Mouse (Mus musculus) forebrain, embryonic 12.5 days (tissue): ENCODE data around the gene Tal1. TPM values are rescaled to one million over a fixed set of nuclear protein-coding genes. Genes with fewer than 3 reads are reported as not detected.

ENCODE experiments used
- ATAC-seq: fragments of 200-750 bp; cut with Nextera tagmentation; 2 replicates; pipeline ENCODE4 v1.8.0; 2017; ENCODE audit warnings: moderate TSS enrichment; ENCODE audit not compliant: low FRiP score
- H3K27ac ChIP-seq: fragments of 300-500 bp; sonication (generic); 2 replicates; pipeline ENCODE4 v1.5.1; 2016; ENCODE audit warnings: mild to moderate bottlenecking
- H3K27me3 ChIP-seq: fragments of 300-500 bp; sonication (generic); 2 replicates; pipeline ENCODE4 v1.6.1; 2016; ENCODE audit warnings: mild to moderate bottlenecking
- H3K36me3 ChIP-seq: fragments of 300-500 bp; sonication (generic); replicated peaks from 2 replicates; pipeline ENCODE4 v1.6.1; 2016; ENCODE audit warnings: mild to moderate bottlenecking
- H3K4me1 ChIP-seq: fragments of 300-500 bp; sonication (generic); 2 replicates; pipeline ENCODE4 v1.6.1; 2016
- H3K4me2 ChIP-seq: fragments of 300-500 bp; sonication (generic); 2 replicates; pipeline ENCODE4 v1.6.1; 2016; ENCODE audit warnings: mild to moderate bottlenecking, moderate library complexity
- H3K4me3 ChIP-seq: fragments of 300-500 bp; sonication (generic); replicated peaks from 2 replicates; pipeline ENCODE4 v1.5.1; 2016; ENCODE audit warnings: mild to moderate bottlenecking
- H3K9ac ChIP-seq: fragments of 300-500 bp; sonication (generic); 2 replicates; pipeline ENCODE4 v1.6.1; 2016; ENCODE audit warnings: mild to moderate bottlenecking
- H3K9me3 ChIP-seq: fragments of 300-500 bp; sonication (generic); 2 replicates; pipeline ENCODE4 v1.6.1; 2016
- WGBS: fragments of 180-500 bp; shearing (Covaris S2); methylation state at CpG from one replicate; pipeline ENCODE4 v1.1.7; 2016; 5-methylcytosine and 5-hydroxymethylcytosine counted together
- polyA plus RNA-seq: library from polyadenylated mRNA; unstranded; fragments of >200 nt; fragmentation: Nextera tagmentation; extraction: Ambion mirVana; gene quantifications from 2 replicates; pipeline ENCODE4 v1.2.1, GENCODE M21; 2016

Tal1 gene
- polyA plus RNA-seq, 1 experiment from 2014 or later = 2.8 TPM

- Histone ChIP-seq H3K4me2 (peak overlapping the region; percentile 48), H3K36me3 (no peaks in the 10 kb centered on the region), H3K4me1 (peaks cover 22% of the 10 kb centered on the region), H3K4me3 (peak overlapping the region; percentile 31), H3K27ac (peak overlapping the region; percentile 19; the same call in 1 of the 2 replicates), H3K9ac (0 out of 2 replicates have a peak overlapping the region, but pooled peaks have one; percentile 1), H3K27me3 (peaks cover 94% of the 10 kb centered on the region), H3K9me3 (no peaks in the 10 kb centered on the region)
- WGBS = under 1% methylated on average over 47 of the region's 48 CpGs
- peak; percentile 64 for ATAC-seq
Observed at GRCm38 (mm10) chr4:115056921-115057673, 871 bp downstream of the Tal1 start.

- Histone ChIP-seq H3K4me1 (peaks cover 21% of the 10 kb centered on the region), H3K4me3 (peak overlapping the region; percentile 31), H3K27me3 (peaks cover 94% of the 10 kb centered on the region), H3K36me3 (no peaks in the 10 kb centered on the region), H3K9ac (no peak overlapping the region), H3K4me2 (no peak overlapping the region), H3K9me3 (no peaks in the 10 kb centered on the region), H3K27ac (no peak overlapping the region)
- under 1% methylated on average over 33 of the region's 33 CpGs for WGBS
- ATAC-seq = no peak
Observed at GRCm38 (mm10) chr4:115057674-115058316, 1.6 kb downstream of the Tal1 start.

- no peak overlapping the region for H3K27ac ChIP-seq
- 0% methylated on average over 20 of the region's 20 CpGs for WGBS
- H3K9ac ChIP-seq = no peak overlapping the region
- H3K4me3 ChIP-seq = no peak overlapping the region
- ATAC-seq = no peak
- no peak overlapping the region for H3K4me2 ChIP-seq
- peaks cover 24% of the 10 kb centered on the region for H3K4me1 ChIP-seq
- no peaks in the 10 kb centered on the region for H3K9me3 ChIP-seq
- H3K36me3 ChIP-seq = no peaks in the 10 kb centered on the region
- H3K27me3 ChIP-seq = peaks cover 94% of the 10 kb centered on the region
Observed at GRCm38 (mm10) chr4:115058317-115058761, 2.1 kb downstream of the Tal1 start.

GRCm38 (mm10) chr4:115058871-115059590, 2.8 kb downstream of the Tal1 start:
- H3K9me3 ChIP-seq = no peaks in the 10 kb centered on the region
- peaks cover 94% of the 10 kb centered on the region for H3K27me3 ChIP-seq
- H3K36me3 ChIP-seq = no peaks in the 10 kb centered on the region
- ATAC-seq = no peak
- H3K4me2 ChIP-seq = no peak overlapping the region
- H3K9ac ChIP-seq = no peak overlapping the region
- no peak overlapping the region for H3K4me3 ChIP-seq
- H3K4me1 ChIP-seq = peaks cover 31% of the 10 kb centered on the region
- under 1% methylated on average over 23 of the region's 23 CpGs for WGBS
- no peak overlapping the region for H3K27ac ChIP-seq

- Histone ChIP-seq H3K9me3 (no peaks in the 10 kb centered on the region), H3K27me3 (peaks cover 94% of the 10 kb centered on the region), H3K4me1 (peaks cover 31% of the 10 kb centered on the region), H3K4me3 (peak overlapping the region; percentile 13; the same call in 1 of the 2 replicates), H3K4me2 (no peak overlapping the region), H3K36me3 (no peaks in the 10 kb centered on the region), H3K9ac (no peak overlapping the region), H3K27ac (no peak overlapping the region)
- 4% methylated on average over 12 of the region's 12 CpGs for WGBS
- ATAC-seq = no peak
Observed at GRCm38 (mm10) chr4:115059871-115060270, 3.6 kb downstream of the Tal1 start.

- H3K4me2 ChIP-seq = no peak overlapping the region
- peaks cover 31% of the 10 kb centered on the region for H3K4me1 ChIP-seq
- peaks cover 94% of the 10 kb centered on the region for H3K27me3 ChIP-seq
- no peak overlapping the region for H3K4me3 ChIP-seq
- H3K9me3 ChIP-seq = no peaks in the 10 kb centered on the region
- H3K36me3 ChIP-seq = no peaks in the 10 kb centered on the region
- H3K27ac ChIP-seq = no peak overlapping the region
- WGBS = 6% methylated on average over 3 of the region's 3 CpGs
- no peak for ATAC-seq
- H3K9ac ChIP-seq = no peak overlapping the region
Observed at GRCm38 (mm10) chr4:115060753-115061152, 4.5 kb downstream of the Tal1 start.

GRCm38 (mm10) chr4:115062540-115062874, 6.3 kb downstream of the Tal1 start:
- H3K4me1 ChIP-seq = peaks cover 18% of the 10 kb centered on the region
- no peak for ATAC-seq
- no peaks in the 10 kb centered on the region for H3K9me3 ChIP-seq
- peak overlapping the region; percentile 99 for H3K4me2 ChIP-seq
- peak overlapping the region; percentile 51 for H3K4me3 ChIP-seq
- peaks cover 90% of the 10 kb centered on the region for H3K27me3 ChIP-seq
- peak overlapping the region; percentile 36; the same call in 1 of the 2 replicates for H3K9ac ChIP-seq
- no peaks in the 10 kb centered on the region for H3K36me3 ChIP-seq
- H3K27ac ChIP-seq = no peak overlapping the region
- 2% methylated on average over 9 of the region's 9 CpGs for WGBS

- H3K4me2 ChIP-seq = peak overlapping the region; percentile 99
- 2% methylated on average over 55 of the region's 58 CpGs for WGBS
- peaks cover 86% of the 10 kb centered on the region for H3K27me3 ChIP-seq
- peak overlapping the region; percentile 36 for H3K9ac ChIP-seq
- H3K4me3 ChIP-seq = peak overlapping the region; percentile 51
- no peaks in the 10 kb centered on the region for H3K9me3 ChIP-seq
- H3K4me1 ChIP-seq = peaks cover 17% of the 10 kb centered on the region
- no peak overlapping the region for H3K27ac ChIP-seq
- peak; percentile 86 for ATAC-seq
- H3K36me3 ChIP-seq = no peaks in the 10 kb centered on the region
Observed at GRCm38 (mm10) chr4:115062875-115063517, 6.8 kb downstream of the Tal1 start.

GRCm38 (mm10) chr4:115063518-115064239, 7.5 kb downstream of the Tal1 start:
- ATAC-seq = peak; percentile 25; the same call in 1 of the 2 replicates
- H3K27ac ChIP-seq = no peak overlapping the region
- WGBS = under 1% methylated on average over 31 of the region's 31 CpGs

GRCm38 (mm10) chr4:115071668-115072067, 15.4 kb downstream of the Tal1 start:
- Histone ChIP-seq H3K4me3 (no peak overlapping the region), H3K4me1 (no peaks in the 10 kb centered on the region), H3K9ac (no peak overlapping the region), H3K36me3 (no peaks in the 10 kb centered on the region), H3K4me2 (no peak overlapping the region), H3K27me3 (peaks cover 27% of the 10 kb centered on the region), H3K9me3 (no peaks in the 10 kb centered on the region), H3K27ac (no peak overlapping the region)
- ATAC-seq = no peak
- WGBS = 41% methylated on average over 1 of the region's 1 CpGs

More at GRCm38 (mm10) chr4:115063518-115064239, 7.5 kb downstream of the Tal1 start:
- peaks cover 17% of the 10 kb centered on the region for H3K4me1 ChIP-seq
- no peaks in the 10 kb centered on the region for H3K36me3 ChIP-seq
- H3K4me2 ChIP-seq = peak overlapping the region; percentile 99
- H3K4me3 ChIP-seq = peak overlapping the region; percentile 51
- H3K9ac ChIP-seq = peak overlapping the region; percentile 36
- H3K27me3 ChIP-seq = peaks cover 88% of the 10 kb centered on the region
- no peaks in the 10 kb centered on the region for H3K9me3 ChIP-seq

GRCm38 (mm10) chr4:115074789-115075188, 18.6 kb downstream of the Tal1 start:
- WGBS = 80% methylated on average over 1 of the region's 1 CpGs
- no peaks in the 10 kb centered on the region for H3K36me3 ChIP-seq
- H3K4me2 ChIP-seq = no peak overlapping the region
- H3K9ac ChIP-seq = no peak overlapping the region
- H3K27ac ChIP-seq = no peak overlapping the region
- peaks cover 17% of the 10 kb centered on the region; the same call in 1 of the 2 replicates for H3K27me3 ChIP-seq
- H3K9me3 ChIP-seq = no peaks in the 10 kb centered on the region
- peaks cover 14% of the 10 kb centered on the region for H3K4me1 ChIP-seq
- no peak for ATAC-seq
- no peak overlapping the region for H3K4me3 ChIP-seq
